Mouse (Mus musculus): ENCODE measurements around the gene Cped1. TPM values are rescaled to one million over a fixed set of nuclear protein-coding genes. Genes with fewer than 3 reads are reported as not detected.
"Not testable (repeated sequence)": the region's sequence is repeated elsewhere in the genome, so short reads cannot be mapped to it uniquely, and the experiment has no call there.

Gene Cped1
- polyA plus RNA-seq, 1 experiment from 2014 or later: 6.4 TPM

GRCm38 (mm10) chr6:22037441-22038050 is 51.8 kb downstream of the Cped1 start:
- WGBS (ENCODE audit: insufficient replicate concordance): 38% methylated on average over 4 of the region's 4 CpGs
- Histone ChIP-seq H3K4me3 (ENCODE audit: low read depth, low read length) (no peak overlapping the region), H3K4me1 (ENCODE audit: control insufficient read depth, insufficient read depth, low read length) (no peaks in the 10 kb centered on the region), H3K9me3 (replicated peaks; ENCODE audit: control insufficient read depth, low read length) (no peaks in the 10 kb centered on the region), H3K4me2 (no peak overlapping the region), H3K27me3 (ENCODE audit: control insufficient read depth, insufficient read depth, low read length) (no peaks in the 10 kb centered on the region), H3K27ac (ENCODE audit: low read depth, low read length) (no peak overlapping the region), H3K9ac (ENCODE audit: low read depth, low read length) (no peak overlapping the region), H3K36me3 (ENCODE audit: control insufficient read depth, insufficient read depth, low read length) (no peaks in the 10 kb centered on the region)
- no peak for ATAC-seq (replicated peaks; ENCODE audit: insufficient number of reproducible peaks, low FRiP score, low TSS enrichment)

- 65% methylated on average over 7 of the region's 7 CpGs for WGBS (ENCODE audit: insufficient replicate concordance)
- not testable (repeated sequence) for H3K27ac ChIP-seq (ENCODE audit: low read depth, low read length)
Observed at GRCm38 (mm10) chr6:22039666-22040065, 54.0 kb downstream of the Cped1 start.

GRCm38 (mm10) chr6:22044880-22045605 is 59.3 kb downstream of the Cped1 start:
- Histone ChIP-seq H3K27me3 (ENCODE audit: control insufficient read depth, insufficient read depth, low read length) (no peaks in the 10 kb centered on the region), H3K4me1 (ENCODE audit: control insufficient read depth, insufficient read depth, low read length) (no peaks in the 10 kb centered on the region), H3K9ac (ENCODE audit: low read depth, low read length) (no peak overlapping the region), H3K27ac (ENCODE audit: low read depth, low read length) (peak overlapping the region; percentile 35), H3K9me3 (replicated peaks; ENCODE audit: control insufficient read depth, low read length) (no peaks in the 10 kb centered on the region), H3K36me3 (ENCODE audit: control insufficient read depth, insufficient read depth, low read length) (no peaks in the 10 kb centered on the region), H3K4me3 (ENCODE audit: low read depth, low read length) (no peak overlapping the region), H3K4me2 (no peak overlapping the region)
- 58% methylated on average over 9 of the region's 9 CpGs for WGBS (ENCODE audit: insufficient replicate concordance)
- ATAC-seq (replicated peaks; ENCODE audit: insufficient number of reproducible peaks, low FRiP score, low TSS enrichment): peak; percentile 57; the same call in 1 of the 2 replicates

More at GRCm38 (mm10) chr6:22039666-22040065, 54.0 kb downstream of the Cped1 start:
- ATAC-seq (replicated peaks; ENCODE audit: insufficient number of reproducible peaks, low FRiP score, low TSS enrichment); H3K4me2 ChIP-seq; H3K27me3 ChIP-seq (ENCODE audit: control insufficient read depth, insufficient read depth, low read length); H3K9me3 ChIP-seq (replicated peaks; ENCODE audit: control insufficient read depth, low read length); H3K4me1 ChIP-seq (ENCODE audit: control insufficient read depth, insufficient read depth, low read length); H3K9ac ChIP-seq (ENCODE audit: low read depth, low read length); H3K4me3 ChIP-seq (ENCODE audit: low read depth, low read length); H3K36me3 ChIP-seq (ENCODE audit: control insufficient read depth, insufficient read depth, low read length): not testable (repeated sequence)

GRCm38 (mm10) chr6:22047101-22047500 is 61.4 kb downstream of the Cped1 start:
- Histone ChIP-seq H3K27me3 (ENCODE audit: control insufficient read depth, insufficient read depth, low read length) (no peaks in the 10 kb centered on the region), H3K4me3 (ENCODE audit: low read depth, low read length) (no peak overlapping the region), H3K4me2 (no peak overlapping the region), H3K36me3 (ENCODE audit: control insufficient read depth, insufficient read depth, low read length) (no peaks in the 10 kb centered on the region), H3K4me1 (ENCODE audit: control insufficient read depth, insufficient read depth, low read length) (no peaks in the 10 kb centered on the region), H3K9ac (ENCODE audit: low read depth, low read length) (no peak overlapping the region), H3K9me3 (replicated peaks; ENCODE audit: control insufficient read depth, low read length) (no peaks in the 10 kb centered on the region), H3K27ac (ENCODE audit: low read depth, low read length) (no peak overlapping the region)
- no peak for ATAC-seq (replicated peaks; ENCODE audit: insufficient number of reproducible peaks, low FRiP score, low TSS enrichment)
- 85% methylated on average over 2 of the region's 2 CpGs for WGBS (ENCODE audit: insufficient replicate concordance)

- Histone ChIP-seq H3K36me3 (ENCODE audit: control insufficient read depth, insufficient read depth, low read length) (no peaks in the 10 kb centered on the region), H3K27me3 (ENCODE audit: control insufficient read depth, insufficient read depth, low read length) (no peaks in the 10 kb centered on the region), H3K4me2 (no peak overlapping the region), H3K9me3 (replicated peaks; ENCODE audit: control insufficient read depth, low read length) (no peaks in the 10 kb centered on the region), H3K4me1 (ENCODE audit: control insufficient read depth, insufficient read depth, low read length) (no peaks in the 10 kb centered on the region), H3K9ac (ENCODE audit: low read depth, low read length) (no peak overlapping the region), H3K4me3 (ENCODE audit: low read depth, low read length) (no peak overlapping the region), H3K27ac (ENCODE audit: low read depth, low read length) (no peak overlapping the region)
- no peak for ATAC-seq (replicated peaks; ENCODE audit: insufficient number of reproducible peaks, low FRiP score, low TSS enrichment)
- 66% methylated on average over 5 of the region's 5 CpGs for WGBS (ENCODE audit: insufficient replicate concordance)
Observed at GRCm38 (mm10) chr6:22049093-22049492, 63.4 kb downstream of the Cped1 start.

GRCm38 (mm10) chr6:22051526-22051925 is 65.8 kb downstream of the Cped1 start:
- no peak overlapping the region for H3K27ac ChIP-seq (ENCODE audit: low read depth, low read length)
- H3K4me1 ChIP-seq (ENCODE audit: control insufficient read depth, insufficient read depth, low read length): no peaks in the 10 kb centered on the region
- 79% methylated on average over 3 of the region's 3 CpGs for WGBS (ENCODE audit: insufficient replicate concordance)
- H3K9ac ChIP-seq (ENCODE audit: low read depth, low read length): no peak overlapping the region
- no peaks in the 10 kb centered on the region for H3K27me3 ChIP-seq (ENCODE audit: control insufficient read depth, insufficient read depth, low read length)
- H3K9me3 ChIP-seq (replicated peaks; ENCODE audit: control insufficient read depth, low read length): no peaks in the 10 kb centered on the region
- H3K4me2 ChIP-seq: no peak overlapping the region
- no peak overlapping the region for H3K4me3 ChIP-seq (ENCODE audit: low read depth, low read length)
- no peaks in the 10 kb centered on the region for H3K36me3 ChIP-seq (ENCODE audit: control insufficient read depth, insufficient read depth, low read length)
- no peak for ATAC-seq (replicated peaks; ENCODE audit: insufficient number of reproducible peaks, low FRiP score, low TSS enrichment)

GRCm38 (mm10) chr6:22053014-22053413 is 67.3 kb downstream of the Cped1 start:
- Histone ChIP-seq H3K4me3 (ENCODE audit: low read depth, low read length) (no peak overlapping the region), H3K4me1 (ENCODE audit: control insufficient read depth, insufficient read depth, low read length) (no peaks in the 10 kb centered on the region), H3K27ac (ENCODE audit: low read depth, low read length) (no peak overlapping the region), H3K9ac (ENCODE audit: low read depth, low read length) (no peak overlapping the region), H3K27me3 (ENCODE audit: control insufficient read depth, insufficient read depth, low read length) (no peaks in the 10 kb centered on the region), H3K9me3 (replicated peaks; ENCODE audit: control insufficient read depth, low read length) (no peaks in the 10 kb centered on the region), H3K4me2 (no peak overlapping the region), H3K36me3 (ENCODE audit: control insufficient read depth, insufficient read depth, low read length) (no peaks in the 10 kb centered on the region)
- no peak for ATAC-seq (replicated peaks; ENCODE audit: insufficient number of reproducible peaks, low FRiP score, low TSS enrichment)
- 82% methylated on average over 3 of the region's 3 CpGs for WGBS (ENCODE audit: insufficient replicate concordance)

- no peak for ATAC-seq (replicated peaks; ENCODE audit: insufficient number of reproducible peaks, low FRiP score, low TSS enrichment)
- Histone ChIP-seq H3K9me3 (replicated peaks; ENCODE audit: control insufficient read depth, low read length) (no peaks in the 10 kb centered on the region), H3K9ac (ENCODE audit: low read depth, low read length) (no peak overlapping the region), H3K27ac (ENCODE audit: low read depth, low read length) (no peak overlapping the region), H3K4me2 (no peak overlapping the region), H3K27me3 (ENCODE audit: control insufficient read depth, insufficient read depth, low read length) (no peaks in the 10 kb centered on the region), H3K4me1 (ENCODE audit: control insufficient read depth, insufficient read depth, low read length) (no peaks in the 10 kb centered on the region), H3K36me3 (ENCODE audit: control insufficient read depth, insufficient read depth, low read length) (no peaks in the 10 kb centered on the region), H3K4me3 (ENCODE audit: low read depth, low read length) (no peak overlapping the region)
- WGBS (ENCODE audit: insufficient replicate concordance): 71% methylated on average over 4 of the region's 4 CpGs
Observed at GRCm38 (mm10) chr6:22064341-22064740, 78.6 kb downstream of the Cped1 start.
